Comparison of ENCODE assay signal across 10 mouse cellular contexts in genomic region chr2:127121591-127122235, GRCm38 (mm10). TPM values are rescaled to one million over a fixed set of nuclear protein-coding genes. Genes with fewer than 3 reads are reported as not detected.
DNase-seq lines count a peak whose midpoint lies in the region; ATAC-seq and TF ChIP-seq lines count a peak whose summit lies in the region.
"Had no signal": no experiment of that assay in that cellular context is flagged by ENCODE, and none has a peak within 500 bp of the region (broad histone marks: within the 10 kb centered on the region; RNA-seq: fewer than 3 reads in every experiment).

No protein-coding gene starts in this region.

- ATAC-seq in limb, embryonic 14.5 days (ENCODE audit: low FRiP score, low read depth), result no peak
- ATAC-seq in kidney, embryonic 15.5 days (replicated peaks; ENCODE audit: low FRiP score), result no peak; the same call in 1 of the 2 replicates

- H3K27ac ChIP-seq in limb, embryonic 14.5 days (replicated peaks; ENCODE audit: low read depth, low read length), result no peak overlapping the region
- no peak overlapping the region for H3K27ac ChIP-seq in limb, embryonic 10.5 days
- H3K27ac ChIP-seq in kidney, embryonic 15.5 days, result peak overlapping the region; percentile 39
- H3K27ac ChIP-seq: embryonic facial prominence, embryonic 13.5 days; midbrain, embryonic 10.5 days had no signal

- no peaks in the 10 kb centered on the region for H3K4me1 ChIP-seq in limb, embryonic 14.5 days (ENCODE audit: control insufficient read depth, insufficient read depth, low read length)
- no peaks in the 10 kb centered on the region for H3K4me1 ChIP-seq in limb, embryonic 10.5 days
- no peaks in the 10 kb centered on the region for H3K4me1 ChIP-seq in kidney, embryonic 15.5 days
- H3K4me1 ChIP-seq: embryonic facial prominence, embryonic 13.5 days; midbrain, embryonic 10.5 days had no signal

- H3K4me3 ChIP-seq in limb, embryonic 14.5 days (replicated peaks; ENCODE audit: low read length), result no peak overlapping the region
- no peak overlapping the region for H3K4me3 ChIP-seq in limb, embryonic 10.5 days
- H3K4me3 ChIP-seq in kidney, embryonic 15.5 days (replicated peaks), result no peak overlapping the region
- H3K4me3 ChIP-seq: embryonic facial prominence, embryonic 13.5 days; midbrain, embryonic 10.5 days had no signal

- WGBS in limb, embryonic 14.5 days, result 84% methylated on average over 8 of the region's 8 CpGs
- 95% methylated on average over 8 of the region's 8 CpGs for WGBS in limb, embryonic 10.5 days
- 82% methylated on average over 8 of the region's 8 CpGs for whole genome bisulfite sequencing in kidney, embryonic 15.5 days

- H3K36me3 ChIP-seq in limb, embryonic 14.5 days (ENCODE audit: control insufficient read depth, insufficient read depth, low read length), result peaks cover 90% of the 10 kb centered on the region
- peaks cover 100% of the 10 kb centered on the region for H3K36me3 ChIP-seq in limb, embryonic 10.5 days
- H3K36me3 ChIP-seq in kidney, embryonic 15.5 days, result peaks cover 92% of the 10 kb centered on the region

- no peak for TF ChIP-seq POLR2A in limb, embryonic 14.5 days (IDR thresholded peaks at IDR 0.05; ENCODE audit: borderline replicate concordance, extremely low read depth, insufficient read depth, insufficient read length)

- peak; percentile 16 to 42 for DNase-seq in adrenal gland, adult (ENCODE audit: inconsistent age in 2 of 2, low spot score in 1 of 2)
- no peak for DNase-seq in adrenal gland, postnatal 25 days
- peak; percentile 4 for DNase-seq in limb, embryonic 14.5 days (ENCODE audit: low spot score)
- DNase-seq in limb, embryonic 10.5 days (ENCODE audit: low spot score), result no peak
- peak; percentile 67 to 87 for DNase-seq in lung, postnatal 4 days
- no peak for DNase-seq in right cerebral cortex, adult 2 months (ENCODE audit: low spot score in 2 of 2)
- no peak for DNase-seq in embryo, embryonic 9.5 days (ENCODE audit: extremely low spot score)

- H3K4me2 ChIP-seq in limb, embryonic 14.5 days (replicated peaks; ENCODE audit: low read depth, low read length, severe bottlenecking), result no peak overlapping the region
- no peak overlapping the region for H3K4me2 ChIP-seq in kidney, embryonic 15.5 days
- H3K4me2 ChIP-seq: embryonic facial prominence, embryonic 13.5 days had no signal

- no peak overlapping the region for H3K9ac ChIP-seq in limb, embryonic 14.5 days (ENCODE audit: low read depth, low read length, severe bottlenecking)
- H3K9ac ChIP-seq in kidney, embryonic 15.5 days, result no peak overlapping the region
- H3K9ac ChIP-seq: embryonic facial prominence, embryonic 13.5 days had no signal

- H3K9me3 ChIP-seq in limb, embryonic 14.5 days (ENCODE audit: control insufficient read depth, low read length), result no peaks in the 10 kb centered on the region
- H3K9me3 ChIP-seq in limb, embryonic 10.5 days (replicated peaks), result no peaks in the 10 kb centered on the region
- H3K9me3 ChIP-seq in kidney, embryonic 15.5 days (replicated peaks), result no peaks in the 10 kb centered on the region
- H3K9me3 ChIP-seq: embryonic facial prominence, embryonic 13.5 days; midbrain, embryonic 10.5 days had no signal

- H3K27me3 ChIP-seq in limb, embryonic 14.5 days (ENCODE audit: control insufficient read depth, insufficient read depth, low read length), result no peaks in the 10 kb centered on the region
- H3K27me3 ChIP-seq in limb, embryonic 10.5 days (ENCODE audit: low read depth, poor library complexity, severe bottlenecking), result no peaks in the 10 kb centered on the region
- H3K27me3 ChIP-seq in kidney, embryonic 15.5 days, result no peaks in the 10 kb centered on the region
- H3K27me3 ChIP-seq: embryonic facial prominence, embryonic 13.5 days had no signal

RNA-seq across cellular contexts. Expression of gene Ncaph, which starts 12.0 kb away (rescaled TPM):
- 6.4 and 7.5 TPM in 2 replicates for total RNA-seq in adrenal gland, postnatal 25 days (2021)
- 42.0 and 59.1 TPM in 2 replicates for polyA plus RNA-seq in limb, embryonic 14.5 days (2012; rRNA removed)
- 65.0 and 69.0 TPM in 2 replicates for polyA plus RNA-seq in limb, embryonic 14.5 days (2014; fragmentation: Nextera tagmentation; extraction: Ambion mirVana)
- polyA plus RNA-seq in limb, embryonic 10.5 days (2016; fragmentation: Nextera tagmentation; extraction: Ambion mirVana), result 110 and 125 TPM in 2 replicates
- 90.2 and 90.5 TPM in 2 replicates for polyA plus RNA-seq in kidney, embryonic 15.5 days (2015; fragmentation: Nextera tagmentation; extraction: Ambion mirVana)

RNA-seq across cellular contexts. Expression of gene Itpripl1, which starts 21.5 kb away (rescaled TPM):
- 5.3 and 7.2 TPM in 2 replicates for total RNA-seq in adrenal gland, postnatal 25 days (2021)
- 10.1 and 11.5 TPM in 2 replicates for polyA plus RNA-seq in limb, embryonic 14.5 days (2012; rRNA removed)
- polyA plus RNA-seq in limb, embryonic 14.5 days (2014; fragmentation: Nextera tagmentation; extraction: Ambion mirVana), result 20.9 and 22.4 TPM in 2 replicates
- polyA plus RNA-seq in limb, embryonic 10.5 days (2016; fragmentation: Nextera tagmentation; extraction: Ambion mirVana), result 15.9 and 18.0 TPM in 2 replicates
- polyA plus RNA-seq in kidney, embryonic 15.5 days (2015; fragmentation: Nextera tagmentation; extraction: Ambion mirVana), result 22.5 and 25.0 TPM in 2 replicates

RNA-seq across cellular contexts. Expression of gene Blvra, which starts 51.2 kb away (rescaled TPM):
- 22.3 and 33.9 TPM in 2 replicates for total RNA-seq in adrenal gland, postnatal 25 days (2021)
- polyA plus RNA-seq in limb, embryonic 14.5 days (2012; rRNA removed), result 19.2 and 24.6 TPM in 2 replicates
- polyA plus RNA-seq in limb, embryonic 14.5 days (2014; fragmentation: Nextera tagmentation; extraction: Ambion mirVana), result 51.4 and 51.6 TPM in 2 replicates
- polyA plus RNA-seq in limb, embryonic 10.5 days (2016; fragmentation: Nextera tagmentation; extraction: Ambion mirVana), result 30.9 and 31.7 TPM in 2 replicates
- polyA plus RNA-seq in kidney, embryonic 15.5 days (2015; fragmentation: Nextera tagmentation; extraction: Ambion mirVana), result 43.6 and 43.7 TPM in 2 replicates

Comparison
In these comparisons a context has a peak if more than half of its experiments do, and no peak if none do; other contexts are left out.
1. DNase-seq: peak in adrenal gland, adult (2 of 2), limb, embryonic 14.5 days (single experiment) and lung, postnatal 4 days (2 of 2); none in adrenal gland, postnatal 25 days (single experiment), limb, embryonic 10.5 days (single experiment), right cerebral cortex, adult 2 months (0 of 2) and embryo, embryonic 9.5 days (single experiment).